Mouse (Mus musculus): ENCODE data around the gene Dnm1. TPM values are rescaled to one million over a fixed set of nuclear protein-coding genes. Genes with fewer than 3 reads are reported as not detected.

The Dnm1 gene
- total and polyA plus RNA-seq, 2 experiments from 2014 or later: 107 to 170 TPM

DNA sequence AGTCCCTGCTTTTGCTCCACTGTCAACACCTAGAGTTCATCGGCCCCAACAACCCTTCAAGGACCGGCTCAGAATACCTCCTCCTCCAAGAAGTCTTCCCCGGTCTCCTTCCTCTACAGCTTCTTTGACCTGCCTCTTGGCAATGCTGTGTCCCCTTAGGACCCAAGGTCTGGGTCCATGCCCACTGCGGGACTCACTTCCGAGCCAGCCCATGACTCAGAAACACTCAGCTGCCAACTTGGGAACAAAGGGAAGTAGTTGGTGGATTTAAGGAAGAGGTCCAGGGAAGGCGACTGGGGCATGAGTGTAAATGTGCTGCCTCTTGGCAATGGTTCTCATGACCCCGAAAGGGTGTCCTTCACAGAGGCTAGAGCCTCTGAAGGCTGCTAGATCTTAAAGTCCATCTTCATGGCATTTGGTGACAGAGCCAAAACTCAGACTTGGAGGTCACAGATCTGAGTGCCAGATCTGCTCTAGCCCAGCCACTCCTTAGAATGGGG, 26.9 kb upstream of the Dnm1 start:
- TF ChIP-seq CTCF (IDR thresholded peaks at IDR 0.05): no peak
- no peaks in the 10 kb centered on the region for H3K9me3 ChIP-seq (ENCODE audit: low read length)
- WGBS: 90% methylated on average over 7 of the region's 7 CpGs
- H3K4me1 ChIP-seq (ENCODE audit: insufficient read depth, low read length): peaks cover 4% of the 10 kb centered on the region; the same call in 1 of the 2 replicates
- H3K9ac ChIP-seq (replicated peaks; ENCODE audit: low read length, poor library complexity, severe bottlenecking): no peak overlapping the region
- no peaks in the 10 kb centered on the region for H3K27me3 ChIP-seq (ENCODE audit: insufficient read depth, low read length)
- no peak overlapping the region for H3K4me2 ChIP-seq (ENCODE audit: low read depth, low read length, poor library complexity, severe bottlenecking)
- DNase-seq (ENCODE audit: low spot score) (no peak), ATAC-seq (ENCODE audit: low FRiP score) (no peak)
- H3K4me3 ChIP-seq (ENCODE audit: low read depth, low read length): no peak overlapping the region
- H3K27ac ChIP-seq (ENCODE audit: low read depth, low read length): no peak overlapping the region
- peaks cover 44% of the 10 kb centered on the region for H3K36me3 ChIP-seq (ENCODE audit: insufficient read depth, low read length)

DNA sequence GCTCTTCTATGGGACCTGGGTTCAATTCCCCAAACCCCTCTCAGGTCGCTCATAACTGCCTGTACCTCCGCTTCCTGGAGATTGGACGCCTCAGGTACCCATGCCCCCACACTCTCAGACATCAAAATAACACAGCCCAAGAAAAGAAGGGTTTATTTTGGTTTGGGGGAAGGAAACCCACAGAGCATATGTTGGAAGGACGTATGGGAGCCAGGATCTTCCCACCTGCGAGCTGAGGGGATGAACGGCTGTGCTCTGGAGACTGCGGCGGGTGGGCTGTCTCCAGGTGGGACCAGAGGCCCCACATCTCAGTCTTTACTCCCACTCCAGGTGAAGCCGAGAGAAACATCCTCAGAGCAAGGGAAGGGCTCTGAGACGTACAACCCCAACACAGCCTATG, 23.8 kb upstream of the Dnm1 start:
- TF ChIP-seq CTCF (IDR thresholded peaks at IDR 0.05): no peak
- Histone ChIP-seq H3K4me1 (ENCODE audit: insufficient read depth, low read length) (peaks cover 4% of the 10 kb centered on the region; the same call in 1 of the 2 replicates), H3K27ac (ENCODE audit: low read depth, low read length) (no peak overlapping the region), H3K9ac (replicated peaks; ENCODE audit: low read length, poor library complexity, severe bottlenecking) (no peak overlapping the region), H3K4me3 (ENCODE audit: low read depth, low read length) (no peak overlapping the region), H3K36me3 (ENCODE audit: insufficient read depth, low read length) (peaks cover 65% of the 10 kb centered on the region), H3K4me2 (ENCODE audit: low read depth, low read length, poor library complexity, severe bottlenecking) (no peak overlapping the region), H3K27me3 (ENCODE audit: insufficient read depth, low read length) (no peaks in the 10 kb centered on the region), H3K9me3 (ENCODE audit: low read length) (no peaks in the 10 kb centered on the region)
- DNase-seq (ENCODE audit: low spot score): no peak
- WGBS: 96% methylated on average over 10 of the region's 10 CpGs
- ATAC-seq (ENCODE audit: low FRiP score): no peak

DNA sequence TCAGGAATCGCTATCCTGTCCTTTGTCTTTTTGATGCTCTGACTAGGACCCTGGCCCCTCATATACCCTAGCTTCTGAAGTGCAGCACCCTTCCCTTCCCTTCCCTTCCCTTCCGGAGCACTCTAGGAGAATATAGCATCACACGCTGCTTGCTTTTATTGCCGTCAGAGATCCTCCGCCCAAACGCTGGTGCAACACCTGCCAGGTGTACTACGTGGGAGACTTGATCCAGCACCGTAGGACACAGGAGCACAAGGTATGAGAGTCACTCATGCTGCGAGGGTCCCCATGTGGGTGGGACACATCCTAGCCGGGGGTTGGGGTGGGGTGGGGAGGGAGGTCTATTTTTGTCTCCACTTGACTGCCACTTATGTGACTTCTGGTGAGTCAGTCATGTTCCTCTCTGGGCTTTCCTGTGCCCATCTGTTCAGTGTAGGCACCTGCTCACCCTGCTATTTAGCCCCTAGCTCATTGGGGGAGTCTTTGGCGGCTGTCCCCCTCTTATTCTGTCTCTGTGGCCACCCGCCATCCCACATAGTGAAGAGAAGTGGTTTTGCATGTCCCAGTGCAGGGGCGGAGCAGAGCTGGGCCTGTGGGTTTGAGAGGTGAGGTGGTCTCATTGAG, 22.3 kb upstream of the Dnm1 start:
- Histone ChIP-seq H3K36me3 (ENCODE audit: insufficient read depth, low read length) (peaks cover 80% of the 10 kb centered on the region), H3K4me3 (ENCODE audit: low read depth, low read length) (no peak overlapping the region), H3K9ac (replicated peaks; ENCODE audit: low read length, poor library complexity, severe bottlenecking) (no peak overlapping the region), H3K4me1 (ENCODE audit: insufficient read depth, low read length) (no peaks in the 10 kb centered on the region), H3K9me3 (ENCODE audit: low read length) (no peaks in the 10 kb centered on the region), H3K27me3 (ENCODE audit: insufficient read depth, low read length) (no peaks in the 10 kb centered on the region), H3K27ac (ENCODE audit: low read depth, low read length) (no peak overlapping the region), H3K4me2 (ENCODE audit: low read depth, low read length, poor library complexity, severe bottlenecking) (no peak overlapping the region)
- WGBS: 92% methylated on average over 13 of the region's 13 CpGs
- TF ChIP-seq CTCF (IDR thresholded peaks at IDR 0.05): no peak
- DNase-seq (ENCODE audit: low spot score) (no peak), ATAC-seq (ENCODE audit: low FRiP score) (no peak)

DNA sequence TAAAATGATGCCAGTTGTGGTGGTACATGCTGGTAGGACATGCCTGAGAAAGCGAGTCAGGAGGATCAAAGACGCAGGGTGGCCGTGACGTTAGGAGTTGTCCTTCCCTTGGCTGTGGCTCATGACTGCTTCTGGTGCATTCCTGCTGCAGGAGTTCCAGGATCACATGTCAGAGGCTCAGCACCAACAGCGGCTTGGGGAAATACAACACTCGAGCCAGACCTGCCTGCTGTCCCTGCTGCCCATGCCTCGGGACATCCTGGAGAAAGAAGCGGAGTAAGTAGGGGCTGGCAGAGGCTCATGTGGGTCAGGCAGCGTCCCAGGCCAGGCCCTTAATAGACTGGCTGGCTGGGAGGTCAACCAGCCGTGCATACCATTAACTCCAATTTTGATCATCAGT, 21.1 kb upstream of the Dnm1 start:
- no peaks in the 10 kb centered on the region for H3K9me3 ChIP-seq (ENCODE audit: low read length)
- no peak for ATAC-seq (ENCODE audit: low FRiP score)
- TF ChIP-seq CTCF (IDR thresholded peaks at IDR 0.05): no peak
- H3K36me3 ChIP-seq (ENCODE audit: insufficient read depth, low read length): peaks cover 83% of the 10 kb centered on the region
- H3K4me2 ChIP-seq (ENCODE audit: low read depth, low read length, poor library complexity, severe bottlenecking): no peak overlapping the region
- H3K27me3 ChIP-seq (ENCODE audit: insufficient read depth, low read length): no peaks in the 10 kb centered on the region
- no peak overlapping the region for H3K4me3 ChIP-seq (ENCODE audit: low read depth, low read length)
- H3K27ac ChIP-seq (ENCODE audit: low read depth, low read length): no peak overlapping the region
- 93% methylated on average over 10 of the region's 10 CpGs for WGBS
- no peak for DNase-seq (ENCODE audit: low spot score)
- no peak overlapping the region for H3K9ac ChIP-seq (replicated peaks; ENCODE audit: low read length, poor library complexity, severe bottlenecking)
- H3K4me1 ChIP-seq (ENCODE audit: insufficient read depth, low read length): no peaks in the 10 kb centered on the region

DNA sequence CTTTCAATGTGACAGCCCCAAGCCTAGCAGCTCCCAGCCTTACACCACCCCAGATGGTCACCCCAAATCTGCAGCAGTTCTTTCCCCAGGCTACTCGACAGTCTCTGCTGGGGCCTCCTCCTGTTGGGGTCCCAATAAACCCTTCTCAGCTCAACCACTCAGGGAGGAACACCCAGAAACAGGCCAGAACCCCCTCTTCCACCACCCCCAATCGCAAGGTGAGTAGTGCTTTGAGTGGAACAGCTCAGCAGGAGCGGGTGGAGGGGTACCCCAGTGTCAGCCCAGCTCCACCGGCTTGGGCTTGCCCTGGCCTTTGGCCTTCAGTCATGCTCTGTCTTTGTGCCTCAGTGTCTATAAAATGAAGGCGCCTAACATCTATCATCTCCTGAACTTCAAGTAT, 14.2 kb upstream of the Dnm1 start:
- DNase-seq (ENCODE audit: low spot score) (no peak), ATAC-seq (ENCODE audit: low FRiP score) (no peak)
- Histone ChIP-seq H3K27me3 (ENCODE audit: insufficient read depth, low read length) (no peaks in the 10 kb centered on the region), H3K27ac (ENCODE audit: low read depth, low read length) (no peak overlapping the region), H3K36me3 (ENCODE audit: insufficient read depth, low read length) (peaks cover 43% of the 10 kb centered on the region), H3K4me1 (ENCODE audit: insufficient read depth, low read length) (peaks cover 4% of the 10 kb centered on the region; the same call in 1 of the 2 replicates), H3K9me3 (ENCODE audit: low read length) (no peaks in the 10 kb centered on the region), H3K4me3 (ENCODE audit: low read depth, low read length) (no peak overlapping the region), H3K4me2 (ENCODE audit: low read depth, low read length, poor library complexity, severe bottlenecking) (no peak overlapping the region), H3K9ac (replicated peaks; ENCODE audit: low read length, poor library complexity, severe bottlenecking) (no peak overlapping the region)
- no peak for TF ChIP-seq CTCF (IDR thresholded peaks at IDR 0.05)
- WGBS: 96% methylated on average over 5 of the region's 5 CpGs

DNA sequence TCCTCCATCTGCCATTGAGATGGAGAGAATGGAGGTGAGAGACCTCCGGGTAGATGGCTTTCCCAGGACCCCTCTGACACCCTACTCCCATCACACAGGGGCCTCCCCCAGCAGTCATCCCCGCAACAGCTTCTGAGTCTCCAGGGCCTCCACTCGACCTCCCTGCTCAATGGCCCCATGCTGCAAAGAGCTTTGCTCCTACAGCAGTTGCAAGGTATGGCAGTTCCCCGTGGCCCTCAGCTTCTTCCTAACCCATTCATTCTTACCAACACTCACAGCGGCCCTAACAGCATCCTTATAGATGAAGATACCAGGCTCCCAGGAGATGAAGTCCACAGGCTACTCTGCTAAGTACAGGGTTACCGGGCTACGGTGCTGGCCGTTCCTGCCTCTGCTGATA, 11.0 kb upstream of the Dnm1 start:
- H3K9ac ChIP-seq (replicated peaks; ENCODE audit: low read length, poor library complexity, severe bottlenecking): peak overlapping the region; percentile 81
- peaks cover 16% of the 10 kb centered on the region for H3K36me3 ChIP-seq (ENCODE audit: insufficient read depth, low read length)
- H3K9me3 ChIP-seq (ENCODE audit: low read length): no peaks in the 10 kb centered on the region
- WGBS: 87% methylated on average over 8 of the region's 8 CpGs
- DNase-seq (ENCODE audit: low spot score) (no peak), ATAC-seq (ENCODE audit: low FRiP score) (no peak)
- no peak overlapping the region for H3K27ac ChIP-seq (ENCODE audit: low read depth, low read length)
- TF ChIP-seq CTCF (IDR thresholded peaks at IDR 0.05): no peak
- H3K4me1 ChIP-seq (ENCODE audit: insufficient read depth, low read length): peaks cover 10% of the 10 kb centered on the region; the same call in 1 of the 2 replicates
- peak overlapping the region; percentile 70 for H3K4me2 ChIP-seq (ENCODE audit: low read depth, low read length, poor library complexity, severe bottlenecking)
- no peaks in the 10 kb centered on the region for H3K27me3 ChIP-seq (ENCODE audit: insufficient read depth, low read length)
- H3K4me3 ChIP-seq (ENCODE audit: low read depth, low read length): peak overlapping the region; percentile 67

Data from midbrain, postnatal 0 days (tissue).